Mouse (Mus musculus): ENCODE measurements around the gene Olfr1425. TPM values are rescaled to one million over a fixed set of nuclear protein-coding genes. Genes with fewer than 3 reads are reported as not detected.
"Not testable (repeated sequence)": the region's sequence is repeated elsewhere in the genome, so short reads cannot be mapped to it uniquely, and the experiment has no call there.

Gene Olfr1425
- polyA plus RNA-seq (2016; fragmentation: Nextera tagmentation; extraction: Ambion mirVana), result not detected in 2 replicates

GRCm38 (mm10) chr19:12077631-12078030, at the start of gene Olfr1425:
Gene Olfr1425 (minus strand): TSS chr19:12077731.
- not testable (repeated sequence) for H3K36me3 ChIP-seq (replicated peaks); H3K9me3 ChIP-seq; H3K27me3 ChIP-seq (replicated peaks; ENCODE audit: low read depth, poor library complexity, severe bottlenecking); H3K4me1 ChIP-seq; DNase-seq (ENCODE audit: low spot score); H3K4me3 ChIP-seq; H3K27ac ChIP-seq (replicated peaks)
- WGBS, result 85% methylated on average over 4 of the region's 4 CpGs

- 74% methylated on average over 3 of the region's 3 CpGs for WGBS
- no peaks in the 10 kb centered on the region for H3K9me3 ChIP-seq
- H3K4me1 ChIP-seq, result no peaks in the 10 kb centered on the region
- H3K27me3 ChIP-seq (replicated peaks; ENCODE audit: low read depth, poor library complexity, severe bottlenecking), result no peaks in the 10 kb centered on the region
- no peak for DNase-seq (ENCODE audit: low spot score)
- H3K36me3 ChIP-seq (replicated peaks), result no peaks in the 10 kb centered on the region
- H3K4me3 ChIP-seq, result no peak within 1 kb of the TSS
- no peak within 1 kb of the TSS for H3K27ac ChIP-seq (replicated peaks)
Measured at GRCm38 (mm10) chr19:12123103-12123502, 45.6 kb upstream of the Olfr1425 start, which contains the start of gene Olfr76. Gene Olfr76 (minus strand): TSS chr19:12123203.

DNA sequence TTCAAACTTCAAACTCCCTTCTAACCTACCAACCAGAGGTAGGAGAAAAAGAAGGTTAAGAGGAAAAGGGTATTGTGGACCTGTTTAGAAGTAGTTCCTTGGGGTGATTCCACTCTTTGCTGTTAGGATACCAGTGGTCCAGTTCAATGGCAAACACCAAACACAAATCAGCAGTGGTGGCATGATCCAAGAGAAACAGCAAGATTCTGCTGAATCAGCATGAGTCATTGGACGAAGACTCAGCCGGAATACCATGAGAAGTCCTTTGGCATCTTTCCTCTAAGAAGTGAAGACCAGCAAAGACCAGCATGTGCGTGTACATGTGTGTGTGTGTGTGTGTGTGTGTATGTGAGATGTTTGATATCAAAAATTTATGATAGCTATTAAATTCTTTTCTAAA, 38.9 kb upstream of the Olfr1425 start:
- WGBS, result 90% methylated on average over 3 of the region's 3 CpGs
- DNase-seq (ENCODE audit: low spot score), result no peak
- no peaks in the 10 kb centered on the region for H3K4me1 ChIP-seq
- no peak overlapping the region for H3K4me3 ChIP-seq
- no peaks in the 10 kb centered on the region for H3K36me3 ChIP-seq (replicated peaks)
- H3K27me3 ChIP-seq (replicated peaks; ENCODE audit: low read depth, poor library complexity, severe bottlenecking), result no peaks in the 10 kb centered on the region
- no peak overlapping the region for H3K27ac ChIP-seq (replicated peaks)
- H3K9me3 ChIP-seq, result no peaks in the 10 kb centered on the region

GRCm38 (mm10) chr19:12115797-12116196, 38.3 kb upstream of the Olfr1425 start, which contains the start of gene Olfr1428:
Gene Olfr1428 (minus strand): TSS chr19:12115897.
- no peak for DNase-seq (ENCODE audit: low spot score)
- H3K9me3 ChIP-seq, result no peaks in the 10 kb centered on the region
- no peak within 1 kb of the TSS for H3K4me3 ChIP-seq
- no peaks in the 10 kb centered on the region for H3K36me3 ChIP-seq (replicated peaks)
- no peaks in the 10 kb centered on the region for H3K4me1 ChIP-seq
- H3K27ac ChIP-seq (replicated peaks), result no peak within 1 kb of the TSS
- WGBS, result 79% methylated on average over 1 of the region's 1 CpGs
- H3K27me3 ChIP-seq (replicated peaks; ENCODE audit: low read depth, poor library complexity, severe bottlenecking), result no peaks in the 10 kb centered on the region

- no peaks in the 10 kb centered on the region for H3K4me1 ChIP-seq
- no peaks in the 10 kb centered on the region for H3K27me3 ChIP-seq (replicated peaks; ENCODE audit: low read depth, poor library complexity, severe bottlenecking)
- no peaks in the 10 kb centered on the region for H3K9me3 ChIP-seq
- DNase-seq (ENCODE audit: low spot score), result no peak
- 78% methylated on average over 1 of the region's 1 CpGs for WGBS
- no peak overlapping the region for H3K27ac ChIP-seq (replicated peaks)
- no peaks in the 10 kb centered on the region for H3K36me3 ChIP-seq (replicated peaks)
- H3K4me3 ChIP-seq, result no peak overlapping the region
Measured at GRCm38 (mm10) chr19:12113807-12114206, 36.3 kb upstream of the Olfr1425 start.

DNA sequence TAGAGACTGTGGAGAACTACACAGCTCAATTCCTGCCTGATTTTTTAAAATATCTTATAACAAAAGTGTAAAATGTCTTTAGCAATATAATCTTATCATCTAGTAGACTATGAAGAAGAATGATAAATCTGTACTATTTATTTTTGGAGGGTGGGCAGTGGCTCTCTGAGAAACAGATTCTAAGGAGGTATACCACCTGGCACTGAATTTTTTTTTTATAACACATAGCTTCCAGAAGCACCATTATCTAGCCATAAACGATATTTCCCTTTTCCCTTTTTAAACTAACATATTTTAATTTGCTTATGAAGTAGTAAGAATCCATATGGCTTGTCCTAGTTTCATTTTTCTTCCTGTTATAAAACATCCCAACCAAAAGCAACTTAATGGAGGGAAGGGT, 27.0 kb upstream of the Olfr1425 start:
- Histone ChIP-seq H3K4me3 (no peak overlapping the region), H3K36me3 (replicated peaks) (no peaks in the 10 kb centered on the region), H3K4me1 (no peaks in the 10 kb centered on the region), H3K27me3 (replicated peaks; ENCODE audit: low read depth, poor library complexity, severe bottlenecking) (no peaks in the 10 kb centered on the region), H3K9me3 (no peaks in the 10 kb centered on the region), H3K27ac (replicated peaks) (no peak overlapping the region)
- DNase-seq (ENCODE audit: low spot score), result no peak
- WGBS, result 67% methylated on average over 1 of the region's 1 CpGs

GRCm38 (mm10) chr19:12103234-12103633, 25.7 kb upstream of the Olfr1425 start, which contains the start of gene Olfr1427:
Gene Olfr1427 (minus strand): TSS chr19:12103334.
- H3K9me3 ChIP-seq, result no peaks in the 10 kb centered on the region
- 93% methylated on average over 2 of the region's 2 CpGs for WGBS
- H3K4me1 ChIP-seq, result no peaks in the 10 kb centered on the region
- H3K27me3 ChIP-seq (replicated peaks; ENCODE audit: low read depth, poor library complexity, severe bottlenecking), result no peaks in the 10 kb centered on the region
- no peak within 1 kb of the TSS for H3K27ac ChIP-seq (replicated peaks)
- H3K36me3 ChIP-seq (replicated peaks), result no peaks in the 10 kb centered on the region
- DNase-seq (ENCODE audit: low spot score), result no peak
- H3K4me3 ChIP-seq, result no peak within 1 kb of the TSS

DNA sequence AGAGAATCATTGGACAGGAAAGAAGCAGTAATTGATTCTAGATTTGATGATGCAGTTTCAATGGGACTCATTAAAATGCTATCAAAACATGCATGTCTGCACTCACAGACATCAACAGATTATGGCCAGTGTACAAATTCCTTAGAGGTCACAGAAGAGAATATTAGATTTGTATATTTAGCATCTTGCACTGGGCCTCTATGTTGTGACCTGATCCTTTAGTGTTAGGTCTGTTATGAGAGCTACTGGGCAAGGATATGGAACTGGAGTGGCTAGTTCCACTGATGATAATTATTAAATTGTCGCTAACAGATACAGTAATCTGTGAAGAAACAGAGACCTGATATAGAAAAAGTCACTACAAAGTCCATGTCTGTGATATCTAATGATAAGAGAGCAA, 14.4 kb upstream of the Olfr1425 start, which contains the start of gene Olfr1426:
Olfr1426 (minus strand) TSS at position 101 of the 400 bp plus-strand sequence.
- Histone ChIP-seq H3K9me3 (no peaks in the 10 kb centered on the region), H3K36me3 (replicated peaks) (no peaks in the 10 kb centered on the region), H3K4me3 (no peak within 1 kb of the TSS), H3K27me3 (replicated peaks; ENCODE audit: low read depth, poor library complexity, severe bottlenecking) (no peaks in the 10 kb centered on the region), H3K4me1 (no peaks in the 10 kb centered on the region), H3K27ac (replicated peaks) (no peak within 1 kb of the TSS)
- DNase-seq (ENCODE audit: low spot score), result no peak
- 67% methylated on average over 1 of the region's 1 CpGs for WGBS

GRCm38 (mm10) chr19:12069546-12069945, 8.0 kb downstream of the Olfr1425 start:
- not testable (repeated sequence) for DNase-seq (ENCODE audit: low spot score); H3K27ac ChIP-seq (replicated peaks); H3K9me3 ChIP-seq; H3K36me3 ChIP-seq (replicated peaks); H3K4me1 ChIP-seq; H3K4me3 ChIP-seq; H3K27me3 ChIP-seq (replicated peaks; ENCODE audit: low read depth, poor library complexity, severe bottlenecking)
- 80% methylated on average over 1 of the region's 1 CpGs for WGBS

GRCm38 (mm10) chr19:12067806-12068205, 9.7 kb downstream of the Olfr1425 start:
- H3K4me3 ChIP-seq; H3K36me3 ChIP-seq (replicated peaks); H3K27me3 ChIP-seq (replicated peaks; ENCODE audit: low read depth, poor library complexity, severe bottlenecking); H3K27ac ChIP-seq (replicated peaks); H3K4me1 ChIP-seq; DNase-seq (ENCODE audit: low spot score); H3K9me3 ChIP-seq: not testable (repeated sequence)
- 73% methylated on average over 1 of the region's 1 CpGs for WGBS

DNA sequence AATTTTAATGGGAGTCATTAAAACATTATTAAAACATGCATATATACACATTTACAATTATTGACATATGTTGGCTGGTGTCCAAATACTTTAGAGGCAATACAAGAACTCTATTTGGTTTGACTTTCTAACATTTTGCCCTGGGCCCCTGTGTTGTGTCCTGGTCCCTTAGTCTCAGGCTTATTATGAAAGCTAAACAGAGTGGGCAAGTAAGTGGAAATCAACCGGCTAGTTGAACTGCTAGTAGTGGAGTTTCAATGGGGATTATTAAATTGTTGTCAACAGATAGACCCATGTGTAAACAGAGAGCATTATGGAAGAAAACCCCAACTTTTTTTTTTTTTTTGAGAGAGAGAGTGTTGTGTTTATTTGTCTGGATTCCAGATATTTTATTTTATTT, 14.9 kb downstream of the Olfr1425 start, which contains the start of gene Olfr1424:
Olfr1424 (minus strand) TSS at position 101 of the 400 bp plus-strand sequence.
- H3K9me3 ChIP-seq; H3K4me1 ChIP-seq; H3K27ac ChIP-seq (replicated peaks); DNase-seq (ENCODE audit: low spot score); H3K27me3 ChIP-seq (replicated peaks; ENCODE audit: low read depth, poor library complexity, severe bottlenecking); H3K4me3 ChIP-seq; H3K36me3 ChIP-seq (replicated peaks): not testable (repeated sequence)
- WGBS, result 85% methylated on average over 1 of the region's 1 CpGs

- H3K36me3 ChIP-seq (replicated peaks), result no peaks in the 10 kb centered on the region
- no peak for DNase-seq (ENCODE audit: low spot score)
- no peaks in the 10 kb centered on the region for H3K9me3 ChIP-seq
- no peaks in the 10 kb centered on the region for H3K4me1 ChIP-seq
- H3K27ac ChIP-seq (replicated peaks), result no peak overlapping the region
- H3K4me3 ChIP-seq, result no peak overlapping the region
- WGBS, result 91% methylated on average over 5 of the region's 5 CpGs
- no peaks in the 10 kb centered on the region for H3K27me3 ChIP-seq (replicated peaks; ENCODE audit: low read depth, poor library complexity, severe bottlenecking)
Measured at GRCm38 (mm10) chr19:12043163-12043562, 34.4 kb downstream of the Olfr1425 start.

GRCm38 (mm10) chr19:12041217-12041616, 36.3 kb downstream of the Olfr1425 start, which contains the start of gene Olfr1423:
Gene Olfr1423 (minus strand): TSS chr19:12041317.
- Histone ChIP-seq H3K36me3 (replicated peaks) (no peaks in the 10 kb centered on the region), H3K4me3 (no peak within 1 kb of the TSS), H3K27me3 (replicated peaks; ENCODE audit: low read depth, poor library complexity, severe bottlenecking) (no peaks in the 10 kb centered on the region), H3K4me1 (no peaks in the 10 kb centered on the region), H3K27ac (replicated peaks) (no peak within 1 kb of the TSS), H3K9me3 (no peaks in the 10 kb centered on the region)
- 57% methylated on average over 2 of the region's 2 CpGs for WGBS
- DNase-seq (ENCODE audit: low spot score), result no peak
